ENCODE assay signal across 9 mouse cellular contexts in the genomic region with DNA sequence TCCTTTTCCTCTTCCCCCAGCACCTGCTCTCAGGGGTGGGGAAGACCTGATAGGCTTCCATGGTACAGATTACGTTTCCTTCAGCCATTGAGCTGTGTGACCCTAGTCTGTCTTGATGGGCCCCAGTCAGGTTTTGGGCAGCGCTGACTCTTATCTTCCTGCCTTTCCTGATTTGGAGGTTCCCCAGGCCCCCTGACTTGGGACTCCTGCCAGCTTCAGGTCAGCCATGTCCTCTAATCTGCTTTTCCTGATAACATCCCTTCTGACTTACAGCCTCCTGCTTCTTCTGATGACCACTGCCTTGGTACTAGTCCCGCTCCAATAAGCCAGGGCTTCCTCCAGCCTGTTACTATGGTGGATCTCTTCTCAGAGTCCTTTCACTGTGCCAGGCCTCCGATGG.
"Had no signal": no experiment of that assay in that cellular context is flagged by ENCODE, and none has a peak within 500 bp of the region (broad histone marks: within the 10 kb centered on the region; RNA-seq: fewer than 3 reads in every experiment).

No protein-coding gene starts in this region.

- H3K4me2 ChIP-seq: limb, embryonic 12.5 days; limb, embryonic 15.5 days; liver, embryonic 13.5 days; midbrain, embryonic 11.5 days had no signal

- H3K27ac ChIP-seq: liver, embryonic 13.5 days had no signal

- H3K4me3 ChIP-seq: limb, embryonic 12.5 days; limb, embryonic 15.5 days; liver, embryonic 13.5 days had no signal

- H3K27me3 ChIP-seq: limb, embryonic 12.5 days; limb, embryonic 15.5 days; liver, embryonic 13.5 days had no signal

- DNase-seq: left cerebral cortex, postnatal 4 days; liver, embryonic 13.5 days; lung, adult 2 months; midbrain, embryonic 14.5 days; thymus, adult 18-20 months; thymus, postnatal 36 days had no signal

- H3K9ac ChIP-seq: limb, embryonic 12.5 days; limb, embryonic 15.5 days; liver, embryonic 13.5 days had no signal

- H3K9me3 ChIP-seq: limb, embryonic 12.5 days; limb, embryonic 15.5 days; liver, embryonic 13.5 days had no signal
